Mouse (Mus musculus) testis, adult 2 months (tissue): ENCODE measurements around the gene Tekt1.

Experiments
- CTCF ChIP-seq: fragments of 200-500 bp; IDR thresholded peaks from 2 replicates; pipeline ENCODE4 v1.5.1; 2012; ENCODE audit warnings: low read depth, mild to moderate bottlenecking, inconsistent platforms, low read length, moderate library complexity; ENCODE audit not compliant: control insufficient read depth, insufficient read depth, insufficient replicate concordance
- POLR2A ChIP-seq: fragments of 200-500 bp; IDR thresholded peaks from 2 replicates; pipeline ENCODE4 v1.6.1; 2012; ENCODE audit warnings: low read depth, mild to moderate bottlenecking, inconsistent platforms, low read length, moderate library complexity; ENCODE audit not compliant: control insufficient read depth

GRCm38 (mm10) chr11:72379351-72379750, 17.1 kb upstream of the Tekt1 start:
- TF ChIP-seq POLR2A (no peak), CTCF (no peak)
